Mouse (Mus musculus): Measurements from ENCODE around the gene Lrp6. TPM values are rescaled to one million over a fixed set of nuclear protein-coding genes. Genes with fewer than 3 reads are reported as not detected.
A peak's percentile ranks its signal among the peaks of the same experiment; 100 is the strongest.

The Lrp6 gene
- polyA plus RNA-seq, 1 experiment from 2014 or later: 32.8 TPM

GRCm38 (mm10) chr6:134494828-134495698 lies 71.7 kb downstream of the Lrp6 start:
- Histone ChIP-seq H3K27ac (replicated peaks; ENCODE audit: low read depth, low read length) (no peak overlapping the region), H3K9ac (ENCODE audit: low read length) (no peak overlapping the region), H3K36me3 (ENCODE audit: control insufficient read depth, insufficient read depth, low read length) (no peaks in the 10 kb centered on the region), H3K9me3 (ENCODE audit: control insufficient read depth, low read length) (no peaks in the 10 kb centered on the region), H3K27me3 (ENCODE audit: control insufficient read depth, insufficient read depth, low read length) (no peaks in the 10 kb centered on the region), H3K4me2 (ENCODE audit: low read depth, severe bottlenecking) (no peak overlapping the region), H3K4me3 (ENCODE audit: low read depth, low read length) (no peak overlapping the region), H3K4me1 (ENCODE audit: control insufficient read depth, insufficient read depth, low read length) (no peaks in the 10 kb centered on the region)
- WGBS: 91% methylated on average over 8 of the region's 8 CpGs
- ATAC-seq (ENCODE audit: insufficient number of reproducible peaks, low FRiP score, low TSS enrichment, low read depth) (no peak), DNase-seq (ENCODE audit: low spot score) (no peak)

GRCm38 (mm10) chr6:134489637-134490036 lies 77.1 kb downstream of the Lrp6 start:
- no peak overlapping the region for H3K27ac ChIP-seq (replicated peaks; ENCODE audit: low read depth, low read length)
- H3K4me3 ChIP-seq (ENCODE audit: low read depth, low read length): no peak overlapping the region
- DNase-seq (ENCODE audit: low spot score): no peak
- H3K4me1 ChIP-seq (ENCODE audit: control insufficient read depth, insufficient read depth, low read length): no peaks in the 10 kb centered on the region
- H3K36me3 ChIP-seq (ENCODE audit: control insufficient read depth, insufficient read depth, low read length): peaks cover 3% of the 10 kb centered on the region
- no peaks in the 10 kb centered on the region for H3K27me3 ChIP-seq (ENCODE audit: control insufficient read depth, insufficient read depth, low read length)
- 90% methylated on average over 9 of the region's 9 CpGs for WGBS
- no peak overlapping the region for H3K4me2 ChIP-seq (ENCODE audit: low read depth, severe bottlenecking)
- ATAC-seq (ENCODE audit: insufficient number of reproducible peaks, low FRiP score, low TSS enrichment, low read depth): no peak
- no peaks in the 10 kb centered on the region for H3K9me3 ChIP-seq (ENCODE audit: control insufficient read depth, low read length)
- H3K9ac ChIP-seq (ENCODE audit: low read length): no peak overlapping the region

DNA sequence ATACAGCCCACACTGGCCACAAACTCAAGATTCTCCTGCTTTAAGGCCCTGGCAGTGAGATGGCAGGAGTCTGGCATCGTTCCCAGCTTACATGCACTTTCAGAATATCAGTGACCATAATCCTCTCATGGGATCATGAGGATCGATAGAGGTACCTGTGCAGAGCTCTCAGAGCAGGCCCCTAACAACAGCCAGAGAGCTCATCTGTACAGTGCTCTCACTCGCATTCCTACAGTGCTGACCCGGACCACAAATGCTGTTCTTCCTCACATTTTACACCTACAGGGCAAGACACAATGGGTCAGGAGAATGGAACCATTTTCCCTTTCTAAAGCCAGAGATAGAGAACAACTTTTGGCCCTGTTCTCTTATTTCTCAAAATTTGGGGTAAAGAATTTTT lies 77.6 kb downstream of the Lrp6 start:
- Histone ChIP-seq H3K27ac (replicated peaks; ENCODE audit: low read depth, low read length) (no peak overlapping the region), H3K9ac (ENCODE audit: low read length) (no peak overlapping the region), H3K9me3 (ENCODE audit: control insufficient read depth, low read length) (no peaks in the 10 kb centered on the region), H3K27me3 (ENCODE audit: control insufficient read depth, insufficient read depth, low read length) (no peaks in the 10 kb centered on the region), H3K4me2 (ENCODE audit: low read depth, severe bottlenecking) (no peak overlapping the region), H3K4me3 (ENCODE audit: low read depth, low read length) (no peak overlapping the region), H3K36me3 (ENCODE audit: control insufficient read depth, insufficient read depth, low read length) (peaks cover 3% of the 10 kb centered on the region), H3K4me1 (ENCODE audit: control insufficient read depth, insufficient read depth, low read length) (no peaks in the 10 kb centered on the region)
- ATAC-seq (ENCODE audit: insufficient number of reproducible peaks, low FRiP score, low TSS enrichment, low read depth) (no peak), DNase-seq (ENCODE audit: low spot score) (no peak)
- 94% methylated on average over 4 of the region's 4 CpGs for WGBS

- Histone ChIP-seq H3K36me3 (ENCODE audit: control insufficient read depth, insufficient read depth, low read length) (peaks cover 3% of the 10 kb centered on the region), H3K4me2 (ENCODE audit: low read depth, severe bottlenecking) (no peak overlapping the region), H3K9ac (ENCODE audit: low read length) (no peak overlapping the region), H3K4me1 (ENCODE audit: control insufficient read depth, insufficient read depth, low read length) (no peaks in the 10 kb centered on the region), H3K4me3 (ENCODE audit: low read depth, low read length) (no peak overlapping the region), H3K27me3 (ENCODE audit: control insufficient read depth, insufficient read depth, low read length) (no peaks in the 10 kb centered on the region), H3K9me3 (ENCODE audit: control insufficient read depth, low read length) (no peaks in the 10 kb centered on the region), H3K27ac (replicated peaks; ENCODE audit: low read depth, low read length) (no peak overlapping the region)
- 95% methylated on average over 9 of the region's 9 CpGs for WGBS
- DNase-seq (ENCODE audit: low spot score) (no peak), ATAC-seq (ENCODE audit: insufficient number of reproducible peaks, low FRiP score, low TSS enrichment, low read depth) (no peak)
Observed at GRCm38 (mm10) chr6:134486318-134486717, 80.4 kb downstream of the Lrp6 start.

DNA sequence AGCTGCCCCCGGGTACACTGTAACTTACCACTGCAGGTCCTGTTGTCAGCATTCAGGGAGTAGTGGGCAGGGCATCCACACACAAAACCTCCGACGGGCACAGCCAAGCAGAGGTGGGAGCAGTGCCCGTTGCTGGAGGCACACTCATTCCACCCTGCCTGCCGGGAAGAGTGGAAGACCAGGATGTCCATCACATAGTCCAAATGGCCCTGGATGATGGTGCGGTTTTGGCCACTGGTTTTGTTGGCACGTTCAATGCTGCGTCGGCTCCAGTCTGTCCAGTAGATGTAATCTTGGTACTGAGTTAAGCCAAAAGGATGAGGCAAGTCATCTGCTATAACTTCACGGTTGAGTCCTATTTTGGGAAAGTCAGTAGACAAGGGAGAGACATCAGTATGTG lies 87.3 kb downstream of the Lrp6 start:
- no peak for ATAC-seq (ENCODE audit: insufficient number of reproducible peaks, low FRiP score, low TSS enrichment, low read depth)
- no peaks in the 10 kb centered on the region for H3K9me3 ChIP-seq (ENCODE audit: control insufficient read depth, low read length)
- H3K27me3 ChIP-seq (ENCODE audit: control insufficient read depth, insufficient read depth, low read length): no peaks in the 10 kb centered on the region
- H3K27ac ChIP-seq (replicated peaks; ENCODE audit: low read depth, low read length): no peak overlapping the region
- H3K36me3 ChIP-seq (ENCODE audit: control insufficient read depth, insufficient read depth, low read length): peaks cover 7% of the 10 kb centered on the region
- no peak overlapping the region for H3K9ac ChIP-seq (ENCODE audit: low read length)
- no peaks in the 10 kb centered on the region for H3K4me1 ChIP-seq (ENCODE audit: control insufficient read depth, insufficient read depth, low read length)
- DNase-seq (ENCODE audit: low spot score): no peak
- 93% methylated on average over 10 of the region's 10 CpGs for WGBS
- H3K4me3 ChIP-seq (ENCODE audit: low read depth, low read length): no peak overlapping the region
- no peak overlapping the region for H3K4me2 ChIP-seq (ENCODE audit: low read depth, severe bottlenecking)

GRCm38 (mm10) chr6:134473143-134473561 lies 93.6 kb downstream of the Lrp6 start:
- Histone ChIP-seq H3K4me1 (ENCODE audit: control insufficient read depth, insufficient read depth, low read length) (peaks cover 2% of the 10 kb centered on the region; the same call in 1 of the 2 replicates), H3K9me3 (ENCODE audit: control insufficient read depth, low read length) (no peaks in the 10 kb centered on the region), H3K9ac (ENCODE audit: low read length) (no peak overlapping the region), H3K27ac (replicated peaks; ENCODE audit: low read depth, low read length) (no peak overlapping the region), H3K36me3 (ENCODE audit: control insufficient read depth, insufficient read depth, low read length) (peaks cover 6% of the 10 kb centered on the region; the same call in 1 of the 2 replicates), H3K4me2 (ENCODE audit: low read depth, severe bottlenecking) (no peak overlapping the region), H3K27me3 (ENCODE audit: control insufficient read depth, insufficient read depth, low read length) (no peaks in the 10 kb centered on the region), H3K4me3 (ENCODE audit: low read depth, low read length) (no peak overlapping the region)
- WGBS: 48% methylated on average over 7 of the region's 7 CpGs
- DNase-seq (ENCODE audit: low spot score): peak; percentile 31
- ATAC-seq (ENCODE audit: insufficient number of reproducible peaks, low FRiP score, low TSS enrichment, low read depth): peak; percentile 59; the same call in 1 of the 2 replicates

GRCm38 (mm10) chr6:134470857-134471256 lies 95.9 kb downstream of the Lrp6 start:
- H3K4me1 ChIP-seq (ENCODE audit: control insufficient read depth, insufficient read depth, low read length): peaks cover 2% of the 10 kb centered on the region; the same call in 1 of the 2 replicates
- H3K4me2 ChIP-seq (ENCODE audit: low read depth, severe bottlenecking): no peak overlapping the region
- ATAC-seq (ENCODE audit: insufficient number of reproducible peaks, low FRiP score, low TSS enrichment, low read depth) (no peak), DNase-seq (ENCODE audit: low spot score) (no peak)
- H3K27ac ChIP-seq (replicated peaks; ENCODE audit: low read depth, low read length): no peak overlapping the region
- peaks cover 6% of the 10 kb centered on the region; the same call in 1 of the 2 replicates for H3K36me3 ChIP-seq (ENCODE audit: control insufficient read depth, insufficient read depth, low read length)
- no peak overlapping the region for H3K4me3 ChIP-seq (ENCODE audit: low read depth, low read length)
- no peaks in the 10 kb centered on the region for H3K27me3 ChIP-seq (ENCODE audit: control insufficient read depth, insufficient read depth, low read length)
- no peak overlapping the region for H3K9ac ChIP-seq (ENCODE audit: low read length)
- H3K9me3 ChIP-seq (ENCODE audit: control insufficient read depth, low read length): no peaks in the 10 kb centered on the region
- 87% methylated on average over 14 of the region's 14 CpGs for WGBS

DNA sequence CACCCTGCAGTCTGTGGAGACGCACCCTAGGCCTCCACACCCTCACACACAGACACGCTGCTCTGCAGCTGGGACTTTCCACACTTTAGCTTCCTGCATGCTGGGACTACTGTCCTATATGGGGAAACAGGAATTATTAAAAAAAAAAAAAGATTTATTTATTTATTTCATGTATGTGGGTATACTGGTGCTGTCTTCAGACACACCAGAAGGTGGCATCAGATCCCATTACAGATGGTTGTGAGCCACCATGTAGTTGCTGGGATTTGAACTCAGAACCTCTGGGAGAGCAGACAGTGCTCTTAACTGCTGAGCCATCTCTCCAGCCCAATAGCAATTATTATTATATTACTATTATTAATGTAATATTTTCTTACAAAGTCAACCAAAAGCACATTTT lies 97.5 kb downstream of the Lrp6 start:
- ATAC-seq (ENCODE audit: insufficient number of reproducible peaks, low FRiP score, low TSS enrichment, low read depth): no peak

More for the DNA sequence above, 97.5 kb downstream of the Lrp6 start:
- H3K4me2 ChIP-seq (ENCODE audit: low read depth, severe bottlenecking): no peak overlapping the region
- H3K4me3 ChIP-seq (ENCODE audit: low read depth, low read length): no peak overlapping the region
- H3K36me3 ChIP-seq (ENCODE audit: control insufficient read depth, insufficient read depth, low read length): peaks cover 8% of the 10 kb centered on the region; the same call in 1 of the 2 replicates
- no peaks in the 10 kb centered on the region for H3K27me3 ChIP-seq (ENCODE audit: control insufficient read depth, insufficient read depth, low read length)
- no peak overlapping the region for H3K9ac ChIP-seq (ENCODE audit: low read length)
- 98% methylated on average over 2 of the region's 2 CpGs for WGBS
- DNase-seq (ENCODE audit: low spot score): no peak
- peaks cover 2% of the 10 kb centered on the region; the same call in 1 of the 2 replicates for H3K4me1 ChIP-seq (ENCODE audit: control insufficient read depth, insufficient read depth, low read length)
- no peaks in the 10 kb centered on the region for H3K9me3 ChIP-seq (ENCODE audit: control insufficient read depth, low read length)
- H3K27ac ChIP-seq (replicated peaks; ENCODE audit: low read depth, low read length): no peak overlapping the region
